Mouse (Mus musculus) midbrain, embryonic 12.5 days (tissue): ENCODE measurements around the gene Zmynd15. TPM values are rescaled to one million over a fixed set of nuclear protein-coding genes. Genes with fewer than 3 reads are reported as not detected.
"Not testable (repeated sequence)": the region's sequence is repeated elsewhere in the genome, so short reads cannot be mapped to it uniquely, and the experiment has no call there.

Source experiments
- ATAC-seq: fragments of 200-750 bp; cut with Nextera tagmentation; 2 replicates; pipeline ENCODE4 v1.8.0; 2017; ENCODE audit warnings: low read depth, moderate TSS enrichment, moderate library complexity; ENCODE audit not compliant: low FRiP score
- H3K27ac ChIP-seq: fragments of 300-500 bp; sonication (generic); replicated peaks from 2 replicates; pipeline ENCODE4 v1.5.1; 2016; ENCODE audit warnings: mild to moderate bottlenecking
- H3K27me3 ChIP-seq: fragments of 300-500 bp; sonication (generic); 2 replicates; pipeline ENCODE4 v1.6.1; 2016; ENCODE audit warnings: mild to moderate bottlenecking
- H3K36me3 ChIP-seq: fragments of 300-500 bp; sonication (generic); 2 replicates; pipeline ENCODE4 v1.6.1; 2016
- H3K4me1 ChIP-seq: fragments of 300-500 bp; sonication (generic); 2 replicates; pipeline ENCODE4 v1.6.1; 2016
- H3K4me2 ChIP-seq: fragments of 300-500 bp; sonication (generic); replicated peaks from 2 replicates; pipeline ENCODE4 v1.6.1; 2016; ENCODE audit warnings: mild to moderate bottlenecking, moderate library complexity
- H3K4me3 ChIP-seq: fragments of 300-500 bp; sonication (generic); 2 replicates; pipeline ENCODE4 v1.5.1; 2016; ENCODE audit warnings: mild to moderate bottlenecking
- H3K9ac ChIP-seq: fragments of 300-500 bp; sonication (generic); replicated peaks from 2 replicates; pipeline ENCODE4 v1.6.1; 2016; ENCODE audit warnings: mild to moderate bottlenecking, moderate library complexity
- H3K9me3 ChIP-seq: fragments of 300-500 bp; sonication (generic); 2 replicates; pipeline ENCODE4 v1.6.1; 2016; ENCODE audit warnings: mild to moderate bottlenecking
- WGBS: fragments of 180-500 bp; shearing (Covaris S2); methylation state at CpG from one replicate; pipeline ENCODE4 v1.1.7; 2016; 5-methylcytosine and 5-hydroxymethylcytosine counted together
- polyA plus RNA-seq: library from polyadenylated mRNA; unstranded; fragments of >200 nt; fragmentation: Nextera tagmentation; extraction: Ambion mirVana; gene quantifications from 2 replicates; pipeline ENCODE4 v1.2.1, GENCODE M21; 2016

Zmynd15 gene
- polyA plus RNA-seq: 0.21 and 0.33 TPM in 2 replicates

DNA sequence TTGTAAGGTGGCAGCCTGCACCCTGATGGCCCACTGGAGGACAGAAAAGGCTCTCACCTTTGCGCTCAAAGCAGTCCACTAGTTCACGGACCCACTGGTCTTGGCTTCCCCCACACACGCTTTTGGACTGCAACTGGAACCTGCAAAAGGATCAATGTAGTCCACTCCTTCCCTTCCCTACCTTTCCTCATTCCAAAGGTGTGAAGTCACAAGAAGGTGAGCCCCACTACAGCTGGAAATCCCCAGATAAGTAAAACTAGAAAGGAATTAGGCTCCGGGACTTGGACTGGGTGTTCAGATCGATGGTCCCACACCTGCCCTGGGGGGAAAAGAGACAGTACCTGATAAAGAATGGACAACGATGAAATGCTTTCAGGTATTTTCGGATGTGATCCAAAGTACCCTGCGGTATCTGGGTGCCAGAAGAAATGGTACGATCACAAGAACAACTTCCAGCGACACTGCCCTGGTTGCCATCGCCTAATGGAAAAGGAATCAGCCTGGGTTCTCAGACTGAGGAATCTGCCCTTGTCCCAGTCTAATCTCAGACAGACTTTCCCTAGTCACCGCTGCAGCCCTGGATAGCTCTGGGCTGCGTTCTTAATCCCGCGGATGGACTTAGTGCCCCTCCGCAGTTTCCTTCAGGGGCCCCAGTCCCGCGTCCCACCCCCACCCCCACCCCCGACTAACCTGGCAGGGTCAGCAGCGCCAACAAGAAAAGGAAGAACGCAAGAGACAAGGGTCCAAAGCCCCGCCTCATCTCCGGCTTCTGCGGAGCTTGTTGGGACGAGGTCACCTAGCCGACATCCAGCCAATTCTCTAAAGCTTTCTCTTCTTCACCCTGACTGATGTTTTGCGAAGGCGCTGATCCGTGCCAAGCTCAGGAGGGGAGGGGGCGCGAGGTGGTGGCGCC lies at the start of gene Zmynd15:
Gene Zmynd15, plus strand, starts transcription at position 746 of the 913 bp plus-strand sequence.
- 17% methylated on average over 30 of the region's 32 CpGs for WGBS
- Histone ChIP-seq H3K9me3 (no peaks in the 10 kb centered on the region), H3K27me3 (peaks cover 44% of the 10 kb centered on the region), H3K4me3 (peak within 1 kb of the TSS; percentile 43), H3K4me1 (peaks cover 10% of the 10 kb centered on the region), H3K9ac (peak within 1 kb of the TSS; percentile 52), H3K36me3 (no peaks in the 10 kb centered on the region), H3K4me2 (peak within 1 kb of the TSS; percentile 70), H3K27ac (no peak within 1 kb of the TSS)
- no peak for ATAC-seq

DNA sequence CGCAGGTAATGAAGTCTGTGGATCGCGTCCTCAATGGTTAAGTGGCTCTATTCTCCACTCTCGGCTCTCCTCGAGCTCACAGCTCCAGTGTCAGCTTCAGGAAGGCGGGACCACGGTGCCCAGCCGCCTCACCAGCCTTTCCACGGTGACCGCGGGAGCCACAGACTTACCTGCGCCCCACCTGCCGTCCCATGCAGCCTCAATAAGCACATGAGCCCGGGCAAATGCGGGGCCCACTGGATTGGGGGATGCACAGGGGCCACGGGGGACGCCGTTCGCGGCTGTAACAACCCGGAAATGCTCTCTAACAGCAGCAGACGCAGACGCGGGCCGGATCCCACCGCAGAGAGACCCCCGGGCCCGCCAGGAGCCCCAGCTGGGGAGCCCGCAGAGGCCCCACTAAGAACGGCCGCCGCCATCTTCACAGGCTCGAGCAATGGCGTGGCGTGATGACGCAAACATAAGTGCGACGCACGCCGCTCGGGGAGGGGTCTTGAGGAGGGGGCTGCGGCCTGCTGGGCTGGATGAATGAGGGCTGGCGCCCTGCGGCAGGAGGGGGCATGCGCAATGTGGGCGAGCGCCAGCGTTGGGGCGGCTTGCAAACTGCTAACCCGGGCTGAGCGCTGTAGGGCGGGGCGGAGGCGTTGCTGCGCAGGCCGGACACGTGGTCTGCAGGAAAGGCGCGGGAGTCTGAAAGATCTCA lies 49.5 kb upstream of the Zmynd15 start, which contains the start of gene Pelp1:
Gene Pelp1, minus strand, starts transcription at position 438 of the 703 bp plus-strand sequence.
- under 1% methylated on average over 59 of the region's 59 CpGs for WGBS
- Histone ChIP-seq H3K4me2 (peak within 1 kb of the TSS; percentile 96), H3K27ac (peak within 1 kb of the TSS; percentile 73), H3K4me3 (peak within 1 kb of the TSS; percentile 93), H3K27me3 (no peaks in the 10 kb centered on the region), H3K36me3 (peaks cover 12% of the 10 kb centered on the region), H3K4me1 (peaks cover 24% of the 10 kb centered on the region), H3K9ac (peak within 1 kb of the TSS; percentile 98), H3K9me3 (no peaks in the 10 kb centered on the region)
- peak; percentile 98 for ATAC-seq

DNA sequence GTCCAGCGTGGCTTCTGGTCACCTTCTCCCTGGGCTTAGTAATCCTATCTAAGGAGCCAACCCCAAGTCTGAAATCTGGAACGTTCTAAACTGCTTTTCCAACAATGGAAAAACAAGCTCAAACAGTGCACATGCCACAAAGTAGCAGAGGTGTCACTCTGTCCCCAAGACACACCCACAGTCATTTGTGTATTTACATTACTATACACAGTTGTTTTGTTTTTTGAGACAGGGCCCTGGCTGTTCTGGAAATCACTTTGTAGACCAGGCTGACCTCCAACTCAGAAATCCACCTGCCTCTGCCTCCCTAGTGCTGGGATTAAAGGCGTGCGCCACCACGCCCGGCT lies 49.0 kb upstream of the Zmynd15 start:
- Histone ChIP-seq H3K27me3 (no peaks in the 10 kb centered on the region), H3K27ac (peak overlapping the region; percentile 73; the same call in 1 of the 2 replicates), H3K4me3 (peak overlapping the region; percentile 93), H3K4me2 (peak overlapping the region; percentile 96), H3K9me3 (no peaks in the 10 kb centered on the region), H3K4me1 (peaks cover 24% of the 10 kb centered on the region), H3K36me3 (peaks cover 6% of the 10 kb centered on the region), H3K9ac (peak overlapping the region; percentile 98; the same call in 1 of the 2 replicates)
- ATAC-seq: peak; percentile 47; the same call in 1 of the 2 replicates
- 59% methylated on average over 6 of the region's 6 CpGs for WGBS

DNA sequence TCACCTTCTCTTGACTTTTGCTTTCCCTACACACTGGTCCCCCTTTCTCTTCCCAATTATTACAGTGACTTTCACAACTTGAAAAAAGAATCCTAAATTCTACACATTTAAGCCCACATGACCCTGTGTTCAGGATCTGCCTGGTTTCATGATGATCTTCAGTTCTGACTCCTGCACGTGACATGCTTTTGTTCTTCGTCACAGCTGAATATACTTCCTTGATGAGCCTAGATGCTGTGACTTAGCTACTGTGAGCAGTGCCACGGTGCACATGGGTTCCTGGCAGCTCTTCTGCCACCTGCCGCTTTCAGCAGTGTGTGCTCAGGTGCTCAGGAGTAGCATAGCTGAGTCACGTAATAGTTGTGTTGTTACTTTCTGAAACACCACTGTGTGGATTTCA lies 46.6 kb upstream of the Zmynd15 start:
- H3K4me2 ChIP-seq: no peak overlapping the region
- no peak for ATAC-seq
- H3K27me3 ChIP-seq: peaks cover 5% of the 10 kb centered on the region; the same call in 1 of the 2 replicates
- peaks cover 22% of the 10 kb centered on the region for H3K4me1 ChIP-seq
- no peaks in the 10 kb centered on the region for H3K36me3 ChIP-seq
- H3K4me3 ChIP-seq: no peak overlapping the region
- no peak overlapping the region; the same call in 1 of the 2 replicates for H3K9ac ChIP-seq
- no peak overlapping the region for H3K27ac ChIP-seq
- H3K9me3 ChIP-seq: no peaks in the 10 kb centered on the region
- 75% methylated on average over 5 of the region's 5 CpGs for WGBS

DNA sequence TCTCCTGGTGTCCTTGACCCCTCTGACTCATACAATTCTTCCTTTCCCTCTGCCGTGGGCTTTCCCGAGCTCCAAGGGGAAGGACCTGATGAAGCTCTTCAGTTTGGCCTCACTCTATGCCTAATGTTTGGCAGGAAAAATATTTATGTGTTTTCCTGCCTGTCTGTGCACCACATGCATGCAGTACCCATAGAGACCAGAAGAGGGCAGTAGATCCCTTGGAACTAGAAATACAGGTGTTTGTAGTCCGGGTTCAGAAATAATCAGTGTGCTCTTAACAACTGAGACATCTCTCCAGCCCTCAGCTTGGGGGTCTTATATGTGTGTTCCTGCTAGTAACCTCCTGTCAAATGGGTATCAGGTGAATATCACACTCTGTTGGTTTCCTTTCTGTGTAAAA lies 45.3 kb upstream of the Zmynd15 start:
- no peak overlapping the region for H3K4me3 ChIP-seq
- no peak for ATAC-seq
- peaks cover 10% of the 10 kb centered on the region for H3K4me1 ChIP-seq
- WGBS: 15% methylated on average over 3 of the region's 3 CpGs
- no peak overlapping the region for H3K4me2 ChIP-seq
- no peak overlapping the region for H3K9ac ChIP-seq
- H3K27ac ChIP-seq: no peak overlapping the region
- no peaks in the 10 kb centered on the region for H3K9me3 ChIP-seq
- peaks cover 5% of the 10 kb centered on the region; the same call in 1 of the 2 replicates for H3K27me3 ChIP-seq
- no peaks in the 10 kb centered on the region for H3K36me3 ChIP-seq

DNA sequence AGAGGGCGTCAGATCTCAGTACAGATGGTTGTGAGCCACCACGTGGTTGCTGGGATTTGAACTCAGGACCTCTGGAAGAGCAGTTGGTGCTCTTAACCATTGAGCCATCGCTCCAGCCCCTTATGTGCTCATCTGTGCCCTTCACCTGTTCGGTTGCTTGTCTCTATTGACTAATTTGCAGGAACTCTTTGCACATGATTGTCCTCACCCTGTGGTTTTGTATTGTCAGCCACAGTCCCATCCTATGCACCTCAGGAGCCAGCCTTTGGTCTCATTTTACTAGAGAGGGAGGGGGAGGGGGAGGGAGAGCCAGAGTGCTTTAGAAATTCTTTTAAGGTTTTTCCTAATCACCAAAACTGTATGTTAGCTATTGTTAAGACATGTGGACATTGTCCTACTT lies 41.0 kb upstream of the Zmynd15 start:
- no peak overlapping the region for H3K9ac ChIP-seq
- ATAC-seq: no peak
- no peak overlapping the region for H3K4me2 ChIP-seq
- H3K4me1 ChIP-seq: no peaks in the 10 kb centered on the region
- H3K27ac ChIP-seq: no peak overlapping the region
- no peaks in the 10 kb centered on the region for H3K9me3 ChIP-seq
- H3K27me3 ChIP-seq: peaks cover 5% of the 10 kb centered on the region; the same call in 1 of the 2 replicates
- no peak overlapping the region for H3K4me3 ChIP-seq
- no peaks in the 10 kb centered on the region for H3K36me3 ChIP-seq
- 65% methylated on average over 4 of the region's 4 CpGs for WGBS

DNA sequence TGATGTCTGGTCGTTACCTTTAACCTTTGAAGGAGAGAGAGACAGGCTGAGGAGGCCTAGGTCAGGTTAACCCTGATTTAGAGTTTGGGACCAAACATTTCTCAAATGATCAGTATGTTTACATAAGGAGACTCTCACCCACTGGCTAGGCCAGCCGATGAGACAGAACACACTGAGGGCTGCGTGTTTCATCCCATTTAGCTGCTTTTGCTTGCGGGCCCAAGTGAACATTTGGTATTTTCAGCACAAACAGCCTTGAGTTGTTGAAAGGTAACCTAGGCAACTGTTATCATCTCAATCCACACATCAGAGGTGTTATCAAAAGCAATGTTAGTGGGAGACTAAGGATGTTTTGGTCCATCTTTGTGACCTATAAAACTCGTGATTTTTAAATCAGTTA lies 39.7 kb upstream of the Zmynd15 start:
- Histone ChIP-seq H3K27ac (no peak overlapping the region), H3K9me3 (no peaks in the 10 kb centered on the region), H3K27me3 (peaks cover 5% of the 10 kb centered on the region; the same call in 1 of the 2 replicates), H3K4me3 (no peak overlapping the region), H3K36me3 (no peaks in the 10 kb centered on the region), H3K4me1 (no peaks in the 10 kb centered on the region), H3K4me2 (no peak overlapping the region), H3K9ac (no peak overlapping the region)
- WGBS: 80% methylated on average over 5 of the region's 5 CpGs
- no peak for ATAC-seq

DNA sequence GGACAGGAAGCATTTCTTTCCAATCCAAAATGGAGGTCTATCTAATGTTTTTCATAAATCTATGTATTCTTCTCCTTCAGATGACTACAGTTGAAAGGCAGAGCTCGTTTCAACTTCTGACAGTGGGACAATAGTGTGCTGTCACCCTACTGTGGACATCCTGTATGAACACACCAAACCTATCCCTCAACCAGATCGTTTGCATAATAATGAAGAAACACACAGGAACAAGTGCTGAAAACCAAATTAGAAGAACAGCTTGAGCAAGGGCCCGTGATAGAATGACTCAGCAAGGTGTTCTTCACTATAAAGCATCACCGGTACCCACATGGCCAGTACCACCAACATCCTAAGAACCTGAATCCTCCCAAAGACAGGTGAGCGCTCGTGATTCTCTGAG lies 32.6 kb upstream of the Zmynd15 start:
- not testable (repeated sequence) for H3K4me1 ChIP-seq, H3K27ac ChIP-seq, H3K9ac ChIP-seq, H3K4me2 ChIP-seq, H3K27me3 ChIP-seq, ATAC-seq, H3K4me3 ChIP-seq, H3K36me3 ChIP-seq, H3K9me3 ChIP-seq
- WGBS: 75% methylated on average over 6 of the region's 6 CpGs

DNA sequence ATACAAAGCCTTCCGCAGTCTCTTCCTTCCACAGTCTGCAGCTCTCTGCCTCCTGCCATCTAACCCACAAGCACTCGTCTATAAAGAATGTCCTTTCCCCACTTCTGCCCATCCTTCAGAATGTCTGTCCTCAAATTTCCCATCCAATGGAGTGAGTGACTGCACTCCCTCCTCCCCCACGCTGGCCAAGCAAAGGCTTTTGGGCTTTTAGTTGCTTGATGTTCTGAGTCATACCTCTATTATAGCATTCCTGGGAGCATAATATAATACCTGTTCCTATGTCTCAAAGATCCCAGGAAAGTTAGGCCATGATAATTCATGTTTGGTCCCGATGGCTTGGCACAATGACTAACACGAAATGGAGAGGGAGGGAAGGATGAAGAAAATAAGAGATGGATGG lies 27.7 kb upstream of the Zmynd15 start:
- Histone ChIP-seq H3K36me3 (peaks cover 8% of the 10 kb centered on the region), H3K4me1 (peaks cover 31% of the 10 kb centered on the region), H3K4me3 (0 out of 2 replicates have a peak overlapping the region, but pooled peaks have one; percentile 78), H3K27me3 (no peaks in the 10 kb centered on the region), H3K4me2 (peak overlapping the region; percentile 71), H3K9me3 (no peaks in the 10 kb centered on the region), H3K27ac (peak overlapping the region; percentile 90), H3K9ac (no peak overlapping the region; the same call in 1 of the 2 replicates)
- no peak for ATAC-seq
- WGBS: 30% methylated on average over 5 of the region's 5 CpGs

DNA sequence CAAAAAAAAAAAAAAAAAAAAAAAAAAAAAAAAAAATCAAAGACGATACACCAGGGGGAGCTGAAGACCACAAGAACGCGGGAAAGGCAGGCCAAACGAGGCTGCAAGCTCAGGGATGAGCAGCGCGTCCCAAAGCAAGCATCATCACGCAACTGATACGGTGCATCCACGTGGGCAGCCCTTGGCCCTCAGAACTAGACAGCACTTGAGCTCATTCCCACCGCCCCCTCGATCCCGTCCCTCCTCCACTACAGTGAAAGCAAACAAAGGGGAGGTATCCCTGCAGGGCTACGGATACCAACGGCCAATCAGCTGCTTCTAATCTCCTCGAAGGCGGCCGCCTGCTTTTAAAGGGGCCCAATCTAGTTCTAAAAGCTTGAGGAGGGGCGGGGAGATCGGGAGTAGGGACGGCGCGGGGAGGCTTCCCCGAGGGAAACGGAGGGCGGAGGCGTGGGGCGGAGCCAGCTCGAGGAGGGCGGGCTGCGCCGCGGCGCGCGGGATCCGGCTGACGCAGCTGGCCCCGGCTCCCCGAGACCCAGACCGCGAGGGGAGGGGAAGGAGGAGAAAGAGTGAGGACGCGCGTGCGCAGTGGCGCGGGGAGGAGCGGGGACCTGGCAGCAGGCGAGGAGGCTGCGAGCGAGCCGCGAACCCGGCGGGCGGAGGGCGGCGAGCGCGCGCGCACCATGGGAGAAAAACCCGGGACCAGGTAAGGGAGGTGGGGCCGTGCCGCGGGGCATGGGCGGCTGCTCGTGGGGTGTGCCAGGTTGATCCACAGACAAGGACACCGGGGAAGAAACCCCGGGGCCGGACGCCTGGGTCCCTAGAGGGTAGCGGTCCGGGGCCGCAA lies 27.0 kb upstream of the Zmynd15 start, which contains the start of gene Arrb2:
Gene Arrb2, plus strand, starts transcription at position 588 of the 847 bp plus-strand sequence.
- Histone ChIP-seq H3K36me3 (peaks cover 15% of the 10 kb centered on the region), H3K27ac (peak within 1 kb of the TSS; percentile 90), H3K9ac (peak within 1 kb of the TSS; percentile 78), H3K4me2 (peak within 1 kb of the TSS; percentile 71), H3K4me3 (peak within 1 kb of the TSS; percentile 78), H3K27me3 (no peaks in the 10 kb centered on the region), H3K4me1 (peaks cover 31% of the 10 kb centered on the region), H3K9me3 (no peaks in the 10 kb centered on the region)
- ATAC-seq: peak; percentile 95
- WGBS: under 1% methylated on average over 74 of the region's 75 CpGs

DNA sequence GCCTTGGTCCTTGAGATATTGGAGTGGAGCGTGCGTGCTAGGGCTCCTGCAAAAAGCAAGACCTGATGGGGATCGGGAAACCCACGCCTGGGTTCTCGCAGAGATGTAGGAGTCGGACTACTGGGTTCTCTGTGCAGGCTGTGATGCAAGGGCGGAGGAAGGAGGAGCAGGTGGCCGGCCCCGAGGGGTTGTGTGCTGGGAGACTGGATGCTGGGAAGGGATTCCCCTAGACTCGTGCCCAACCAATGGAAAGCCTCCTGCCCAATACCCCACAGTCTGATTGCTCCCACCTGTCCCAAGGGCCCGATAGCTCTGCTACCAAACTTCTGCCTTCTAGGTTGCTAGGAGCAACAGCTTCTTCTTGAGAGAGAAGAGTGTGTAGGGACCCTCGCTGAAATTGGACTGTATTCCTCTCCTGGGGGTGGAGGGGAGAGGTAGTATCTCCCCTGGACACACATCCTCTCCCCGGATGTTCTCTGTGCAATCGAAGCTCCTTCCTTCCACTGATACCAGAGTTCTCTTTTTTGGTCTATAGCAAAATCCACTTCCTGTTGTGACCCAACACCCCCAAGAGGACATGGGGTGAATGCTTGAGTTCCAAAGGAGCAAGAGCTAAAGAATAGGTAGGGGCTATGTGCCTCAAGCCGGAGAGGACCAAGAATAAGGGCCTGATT lies 26.2 kb upstream of the Zmynd15 start:
- Histone ChIP-seq H3K4me1 (peaks cover 31% of the 10 kb centered on the region), H3K9ac (peak overlapping the region; percentile 78), H3K27me3 (no peaks in the 10 kb centered on the region), H3K27ac (peak overlapping the region; percentile 90), H3K9me3 (no peaks in the 10 kb centered on the region), H3K4me2 (peak overlapping the region; percentile 71), H3K36me3 (peaks cover 21% of the 10 kb centered on the region), H3K4me3 (peak overlapping the region; percentile 78)
- WGBS: 8% methylated on average over 15 of the region's 15 CpGs
- ATAC-seq: peak; percentile 44
